Mouse (Mus musculus) forebrain, embryonic 16.5 days (tissue): ENCODE data around the gene Cstad. TPM values are rescaled to one million over a fixed set of nuclear protein-coding genes. Genes with fewer than 3 reads are reported as not detected.

ENCODE experiments used
- ATAC-seq: fragments of 200-750 bp; cut with Nextera tagmentation; 2 replicates; pipeline ENCODE4 v1.8.0; 2017; ENCODE audit warnings: mild to moderate bottlenecking, moderate library complexity
- H3K27ac ChIP-seq: fragments of 300-500 bp; sonication (generic); 2 replicates; pipeline ENCODE4 v1.5.1; 2014; ENCODE audit warnings: low read length, control low read depth
- H3K27me3 ChIP-seq: fragments of 300-500 bp; sonication (generic); replicated peaks from 2 replicates; pipeline ENCODE4 v1.6.1; 2014; ENCODE audit warnings: low read length; ENCODE audit not compliant: control insufficient read depth, insufficient read depth
- H3K36me3 ChIP-seq: fragments of 300-500 bp; sonication (generic); 2 replicates; pipeline ENCODE4 v1.6.1; 2014; ENCODE audit not compliant: control insufficient read depth, insufficient read depth
- H3K4me1 ChIP-seq: fragments of 300-500 bp; sonication (generic); replicated peaks from 2 replicates; pipeline ENCODE4 v1.6.1; 2014; ENCODE audit warnings: low read length; ENCODE audit not compliant: control insufficient read depth, insufficient read depth
- H3K4me2 ChIP-seq: fragments of 300-500 bp; sonication (generic); 2 replicates; pipeline ENCODE4 v1.6.1; 2014; ENCODE audit warnings: mild to moderate bottlenecking, low read length, control low read depth
- H3K4me3 ChIP-seq: fragments of 300-500 bp; sonication (generic); replicated peaks from 2 replicates; pipeline ENCODE4 v1.5.1; 2014; ENCODE audit warnings: mild to moderate bottlenecking, low read length, control low read depth
- H3K9ac ChIP-seq: fragments of 300-500 bp; sonication (generic); replicated peaks from 2 replicates; pipeline ENCODE4 v1.6.1; 2014; ENCODE audit warnings: low read depth, low read length, control low read depth
- H3K9me3 ChIP-seq: fragments of 300-500 bp; sonication (generic); 2 replicates; pipeline ENCODE4 v1.6.1; 2016; ENCODE audit warnings: low read length; ENCODE audit not compliant: control insufficient read depth
- WGBS: fragments of 180-500 bp; shearing (Covaris S2); extraction: QIAGEN DNeasy Blood & Tissue Kit; methylation state at CpG from one replicate; pipeline ENCODE4 v1.1.7; 2014; 5-methylcytosine and 5-hydroxymethylcytosine counted together
- polyA plus RNA-seq: library from polyadenylated mRNA; unstranded; fragments of >200 nt; fragmentation: Nextera tagmentation; extraction: Ambion mirVana; gene quantifications from 2 replicates; pipeline ENCODE4 v1.2.1, GENCODE M21; 2015

Cstad gene
- polyA plus RNA-seq, 1 experiment from 2014 or later, result 0.89 TPM

DNA sequence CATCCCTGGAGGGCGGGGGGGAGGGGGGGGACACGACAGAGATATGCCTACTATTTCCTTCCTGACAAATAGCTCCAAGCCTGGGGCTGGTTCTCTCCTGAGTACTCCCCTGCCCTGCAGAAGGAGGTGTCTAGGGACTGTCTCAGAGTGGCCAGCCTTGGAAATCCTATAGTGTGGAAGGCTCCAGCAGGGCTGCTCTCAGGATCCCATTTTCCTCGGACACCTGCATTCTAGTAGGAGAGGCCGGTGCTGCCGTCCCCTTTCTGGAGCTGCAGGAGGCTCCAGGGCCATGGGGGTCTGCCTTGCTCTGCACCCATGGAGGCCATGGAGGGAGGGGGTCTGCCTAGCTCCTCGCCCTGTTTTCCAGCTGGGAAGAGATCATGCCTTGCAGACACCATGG is 2.4 kb upstream of the Cstad start:
- H3K9me3 ChIP-seq, result no peaks in the 10 kb centered on the region
- H3K36me3 ChIP-seq, result no peaks in the 10 kb centered on the region
- H3K4me2 ChIP-seq, result no peak overlapping the region
- WGBS, result 73% methylated on average over 6 of the region's 6 CpGs
- H3K4me3 ChIP-seq, result no peak overlapping the region
- no peak overlapping the region for H3K9ac ChIP-seq
- peaks cover 29% of the 10 kb centered on the region for H3K4me1 ChIP-seq
- no peak overlapping the region for H3K27ac ChIP-seq
- ATAC-seq, result no peak
- H3K27me3 ChIP-seq, result no peaks in the 10 kb centered on the region

DNA sequence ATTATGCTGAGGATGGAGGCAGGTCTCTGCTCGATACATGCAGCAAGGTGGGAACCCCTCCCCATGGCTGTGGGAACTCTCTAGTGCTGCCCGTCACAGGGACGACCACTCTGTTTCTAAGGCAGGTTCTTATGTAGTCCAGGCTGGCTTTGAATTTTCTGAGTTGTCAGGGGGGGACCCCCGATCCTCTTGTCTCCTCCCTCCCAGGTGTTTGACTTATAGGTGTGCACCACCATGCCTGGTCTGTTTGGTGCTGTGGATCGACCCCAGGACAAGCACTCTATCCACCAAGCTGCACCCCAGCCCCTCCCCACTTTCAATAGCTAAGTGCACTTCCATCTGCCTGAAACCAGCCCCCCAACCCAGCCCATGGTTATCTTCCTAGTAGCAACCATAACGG is 1.9 kb upstream of the Cstad start:
- Histone ChIP-seq H3K27ac (peak overlapping the region; percentile 97), H3K4me1 (peaks cover 29% of the 10 kb centered on the region), H3K36me3 (no peaks in the 10 kb centered on the region), H3K27me3 (no peaks in the 10 kb centered on the region), H3K9me3 (no peaks in the 10 kb centered on the region), H3K4me3 (no peak overlapping the region), H3K9ac (0 out of 2 replicates have a peak overlapping the region, but pooled peaks have one; percentile 27), H3K4me2 (no peak overlapping the region)
- ATAC-seq, result no peak
- 82% methylated on average over 6 of the region's 6 CpGs for WGBS

DNA sequence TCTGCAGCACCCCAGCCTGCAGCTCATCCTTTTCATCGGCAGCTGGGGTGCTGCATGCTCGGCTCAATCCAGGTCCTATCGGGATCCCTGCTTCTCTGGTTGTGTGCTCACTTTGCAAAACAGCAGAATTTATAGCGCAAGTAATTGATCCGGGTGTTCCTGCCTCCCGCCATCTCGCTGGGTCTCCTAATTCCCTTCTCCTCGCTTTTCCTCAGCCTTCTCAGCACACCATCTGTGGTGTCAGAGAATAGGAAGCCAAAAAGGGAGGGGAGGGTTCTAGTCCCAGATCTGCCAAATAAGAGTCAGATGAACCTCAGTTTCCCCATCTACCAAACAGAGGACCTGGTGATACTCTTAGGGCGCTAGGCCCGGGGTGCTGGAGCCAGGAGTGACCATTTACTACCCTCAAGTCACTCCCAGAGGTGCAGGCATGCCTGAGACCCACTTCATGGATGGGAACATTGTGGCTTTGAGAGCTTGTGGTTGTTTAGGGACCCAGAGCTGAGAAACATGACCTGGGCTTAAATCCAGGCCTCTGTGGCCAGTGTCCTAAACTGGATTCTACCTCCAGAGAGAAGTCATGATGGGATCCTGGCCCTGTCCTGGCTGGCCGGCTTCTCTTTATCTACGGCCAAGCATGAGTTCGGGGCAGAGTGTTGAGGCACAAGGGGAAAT is 1.1 kb upstream of the Cstad start:
- no peaks in the 10 kb centered on the region for H3K27me3 ChIP-seq
- peak overlapping the region; percentile 59 for H3K9ac ChIP-seq
- WGBS, result 68% methylated on average over 13 of the region's 13 CpGs
- H3K4me2 ChIP-seq, result peak overlapping the region; percentile 49
- peak overlapping the region; percentile 97 for H3K27ac ChIP-seq
- H3K36me3 ChIP-seq, result no peaks in the 10 kb centered on the region
- ATAC-seq, result no peak
- no peaks in the 10 kb centered on the region for H3K9me3 ChIP-seq
- no peak overlapping the region for H3K4me3 ChIP-seq
- H3K4me1 ChIP-seq, result peaks cover 29% of the 10 kb centered on the region

DNA sequence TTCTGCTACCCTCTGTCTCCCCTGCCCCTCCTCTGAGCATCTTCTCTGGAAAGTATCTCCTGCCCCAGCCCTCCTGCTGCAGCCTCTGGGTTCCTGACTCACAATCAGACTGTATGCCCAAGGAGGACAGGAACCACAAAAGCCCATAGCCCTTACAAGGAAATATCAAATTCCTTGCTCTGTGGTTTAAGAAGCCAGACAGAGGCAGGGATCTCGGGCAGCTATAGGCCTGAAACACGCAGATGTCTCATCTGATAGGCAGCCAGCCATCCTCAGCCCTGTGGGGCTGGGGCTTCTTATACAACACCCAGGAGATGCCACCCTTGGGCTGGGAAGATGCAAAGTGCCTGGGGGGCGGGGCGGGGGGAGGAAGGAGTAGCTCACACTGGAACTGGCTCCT is 956 bp downstream of the Cstad start:
- Histone ChIP-seq H3K9me3 (no peaks in the 10 kb centered on the region), H3K9ac (no peak overlapping the region; the same call in 1 of the 2 replicates), H3K27me3 (no peaks in the 10 kb centered on the region), H3K27ac (peak overlapping the region; percentile 97; the same call in 1 of the 2 replicates), H3K4me1 (peaks cover 32% of the 10 kb centered on the region), H3K36me3 (no peaks in the 10 kb centered on the region), H3K4me3 (no peak overlapping the region; the same call in 1 of the 2 replicates), H3K4me2 (no peak overlapping the region)
- ATAC-seq, result no peak
- WGBS, result 93% methylated on average over 4 of the region's 4 CpGs

DNA sequence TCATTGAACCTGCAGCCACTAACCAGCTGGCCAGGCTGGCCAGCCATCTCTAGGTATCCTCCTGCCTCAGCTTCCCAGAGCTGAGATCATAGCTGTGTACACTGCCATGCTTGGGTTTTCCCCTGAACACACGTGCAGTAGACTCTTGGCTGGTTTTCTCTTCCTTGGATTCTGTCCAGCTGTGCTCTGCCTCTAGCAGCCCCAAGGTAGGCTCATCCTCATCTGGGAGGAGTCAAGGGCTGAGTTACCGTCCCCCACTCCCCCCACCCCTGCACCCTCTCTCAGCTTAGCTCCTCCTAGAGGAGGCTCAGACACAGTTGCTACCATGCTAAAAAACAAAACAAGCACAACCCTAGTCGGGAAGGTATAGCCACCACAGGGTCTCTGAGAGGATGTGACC is 4.8 kb downstream of the Cstad start:
- no peak for ATAC-seq
- Histone ChIP-seq H3K4me1 (peaks cover 26% of the 10 kb centered on the region), H3K9me3 (no peaks in the 10 kb centered on the region), H3K36me3 (no peaks in the 10 kb centered on the region), H3K4me3 (no peak overlapping the region), H3K4me2 (no peak overlapping the region), H3K27me3 (no peaks in the 10 kb centered on the region), H3K27ac (no peak overlapping the region), H3K9ac (no peak overlapping the region)
- WGBS, result 51% methylated on average over 3 of the region's 3 CpGs

DNA sequence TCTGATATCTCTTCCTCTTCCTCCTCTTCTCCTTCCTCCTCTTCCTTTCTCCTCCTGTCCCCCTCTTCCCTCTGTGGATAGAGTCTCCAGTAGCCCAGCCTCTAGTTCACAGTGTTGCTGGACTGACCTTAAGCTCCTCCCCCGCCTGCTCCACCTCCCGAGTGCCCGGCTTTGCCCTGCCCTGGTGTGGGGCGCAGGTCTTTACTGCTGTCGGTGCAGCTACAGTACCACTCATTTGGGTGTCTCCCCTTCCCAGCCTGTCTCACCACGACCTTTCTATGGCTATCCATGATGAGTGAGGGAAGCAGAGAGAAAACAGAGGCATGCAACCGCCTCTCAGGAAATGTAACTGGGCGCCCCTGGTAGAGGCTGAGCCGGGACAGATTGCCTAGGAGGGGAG is 5.5 kb downstream of the Cstad start:
- no peaks in the 10 kb centered on the region for H3K36me3 ChIP-seq
- no peak for ATAC-seq
- no peak overlapping the region for H3K4me3 ChIP-seq
- H3K27me3 ChIP-seq, result no peaks in the 10 kb centered on the region
- H3K9ac ChIP-seq, result no peak overlapping the region
- H3K4me1 ChIP-seq, result peaks cover 30% of the 10 kb centered on the region
- H3K27ac ChIP-seq, result no peak overlapping the region; the same call in 1 of the 2 replicates
- no peak overlapping the region for H3K4me2 ChIP-seq
- 26% methylated on average over 9 of the region's 9 CpGs for WGBS
- H3K9me3 ChIP-seq, result no peaks in the 10 kb centered on the region

DNA sequence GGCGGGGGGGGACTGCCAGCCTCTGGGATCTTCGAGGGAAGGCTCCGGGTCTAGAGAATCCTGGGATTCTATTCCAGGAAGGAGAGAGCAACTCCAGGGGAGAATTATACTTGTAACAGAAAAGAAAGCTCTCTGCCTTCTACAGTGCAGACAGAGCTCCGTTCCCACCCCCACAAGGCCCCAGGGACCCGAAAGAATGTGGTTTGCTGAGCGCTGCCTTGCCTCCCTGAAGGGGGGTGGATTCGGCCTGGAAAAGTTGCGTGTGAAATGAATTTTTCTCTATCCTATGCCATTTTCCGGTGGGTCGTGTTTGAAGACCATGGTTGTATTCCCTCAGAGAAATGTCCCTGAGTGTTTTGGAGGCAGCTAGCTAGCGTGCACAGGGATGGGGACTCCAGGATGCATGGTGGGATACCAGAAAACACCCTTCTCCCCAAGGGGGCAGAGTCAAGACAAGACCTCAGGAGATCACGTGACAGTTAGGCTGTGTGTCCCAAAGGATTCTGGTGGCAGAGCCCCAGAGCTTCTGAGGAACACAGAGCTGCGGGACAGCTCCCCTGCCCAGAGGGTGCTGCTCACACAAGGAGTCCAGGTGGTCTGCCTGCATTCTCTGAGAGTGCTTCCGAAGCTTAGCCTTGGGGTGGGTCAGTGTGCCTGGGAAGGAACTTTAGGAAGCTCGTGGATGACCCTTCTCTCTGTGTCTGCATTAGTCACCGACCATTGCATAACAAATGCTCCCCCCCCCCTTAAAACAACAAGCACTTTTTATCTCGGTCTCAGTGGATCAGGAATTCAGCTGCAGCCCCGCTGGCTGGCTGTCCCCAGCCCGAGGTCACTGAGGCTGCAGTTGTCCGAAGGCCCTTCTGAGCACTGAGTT is 6.4 kb downstream of the Cstad start:
- no peak for ATAC-seq
- Histone ChIP-seq H3K4me2 (no peak overlapping the region), H3K36me3 (no peaks in the 10 kb centered on the region), H3K9me3 (no peaks in the 10 kb centered on the region), H3K9ac (0 out of 2 replicates have a peak overlapping the region, but pooled peaks have one; percentile 9), H3K27me3 (no peaks in the 10 kb centered on the region), H3K4me3 (no peak overlapping the region), H3K4me1 (peaks cover 33% of the 10 kb centered on the region), H3K27ac (peak overlapping the region; percentile 34; the same call in 1 of the 2 replicates)
- 21% methylated on average over 20 of the region's 20 CpGs for WGBS

DNA sequence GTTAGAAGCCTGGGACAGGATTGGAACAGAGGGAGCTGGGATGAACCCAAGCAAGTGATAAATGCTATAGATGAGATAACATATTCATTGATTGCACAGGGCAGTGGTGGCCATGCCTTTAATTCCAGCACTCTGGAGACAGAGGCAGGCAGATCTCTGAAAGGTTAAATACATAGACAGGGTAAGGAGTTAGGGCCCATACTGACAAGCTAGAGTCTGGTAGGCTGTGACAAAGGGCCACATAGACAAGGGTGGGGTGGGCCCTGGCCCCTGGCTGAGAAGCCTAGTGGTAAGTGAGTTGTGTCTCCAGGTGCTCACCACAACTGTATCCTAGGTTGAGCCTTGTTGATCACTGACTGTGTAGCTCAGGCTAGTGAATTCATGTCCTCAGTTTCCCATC is 7.6 kb downstream of the Cstad start:
- Histone ChIP-seq H3K27me3 (no peaks in the 10 kb centered on the region), H3K27ac (no peak overlapping the region), H3K4me2 (no peak overlapping the region), H3K9me3 (no peaks in the 10 kb centered on the region), H3K9ac (no peak overlapping the region), H3K36me3 (no peaks in the 10 kb centered on the region), H3K4me1 (peaks cover 46% of the 10 kb centered on the region), H3K4me3 (no peak overlapping the region)
- no peak for ATAC-seq

DNA sequence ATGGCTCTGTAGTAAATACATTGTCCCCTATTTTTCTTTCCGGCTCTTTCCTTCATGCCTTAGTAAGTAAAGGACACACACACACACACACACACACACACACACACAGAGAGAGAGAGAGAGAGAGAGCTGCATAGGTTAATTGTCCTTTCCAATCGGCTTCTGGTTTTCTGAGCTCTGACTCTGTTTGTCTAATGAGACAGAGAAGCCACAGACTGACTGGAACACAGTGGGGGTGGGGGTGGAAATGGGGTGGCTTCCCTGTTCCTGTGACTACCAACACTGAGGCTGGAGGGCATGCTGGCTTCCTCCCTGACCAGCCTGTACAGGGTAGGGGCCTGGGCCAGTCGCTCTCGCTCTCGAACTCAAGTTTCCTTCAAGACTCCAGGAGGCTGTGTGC is 8.9 kb downstream of the Cstad start:
- 62% methylated on average over 5 of the region's 5 CpGs for WGBS
- H3K36me3 ChIP-seq, result no peaks in the 10 kb centered on the region
- H3K4me2 ChIP-seq, result no peak overlapping the region
- H3K9ac ChIP-seq, result no peak overlapping the region
- H3K27ac ChIP-seq, result no peak overlapping the region
- no peaks in the 10 kb centered on the region for H3K9me3 ChIP-seq
- ATAC-seq, result no peak
- no peaks in the 10 kb centered on the region for H3K27me3 ChIP-seq
- H3K4me1 ChIP-seq, result peaks cover 51% of the 10 kb centered on the region
- no peak overlapping the region for H3K4me3 ChIP-seq
